Mouse (Mus musculus) brain, embryonic 14.5 days (tissue): Measurements from ENCODE around the gene Slc7a1.

Experiments used
- CTCF ChIP-seq: fragments of 200-500 bp; IDR thresholded peaks from 2 replicates; pipeline ENCODE4 v1.5.1; 2012; ENCODE audit warnings: inconsistent platforms, mild to moderate bottlenecking, moderate library complexity, borderline replicate concordance; ENCODE audit not compliant: insufficient read depth, insufficient read length; ENCODE audit errors: extremely low read depth
- POLR2A ChIP-seq: fragments of 200-500 bp; IDR thresholded peaks from 2 replicates; pipeline ENCODE4 v1.6.1; 2012; ENCODE audit warnings: mild to moderate bottlenecking, inconsistent platforms, borderline replicate concordance; ENCODE audit not compliant: poor library complexity, insufficient read depth, insufficient read length, severe bottlenecking; ENCODE audit errors: extremely low read depth

DNA sequence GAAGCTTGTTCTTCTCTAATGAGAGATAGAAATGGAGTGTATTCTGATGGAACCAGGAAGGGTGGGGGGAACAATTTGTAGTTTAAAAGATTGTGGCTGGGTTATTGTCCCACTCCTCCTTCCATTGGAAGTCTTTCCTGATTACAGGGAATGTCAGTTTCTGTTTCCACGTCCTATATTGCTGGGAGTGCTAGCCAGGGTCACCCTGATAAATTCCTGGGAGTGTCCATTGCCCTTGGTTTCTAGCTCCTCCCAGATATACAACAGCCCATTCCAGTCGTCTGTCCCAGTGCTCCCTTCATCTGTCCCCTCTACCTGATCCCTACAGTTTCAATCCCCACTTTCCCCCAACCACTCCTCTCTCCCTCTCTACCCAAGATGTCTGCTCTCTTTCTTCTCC, 21.6 kb upstream of the Slc7a1 start:
- no peak for TF ChIP-seq CTCF
- TF ChIP-seq POLR2A = no peak
